Mouse (Mus musculus): Measurements from ENCODE around the gene Dbn1.
"Not testable (repeated sequence)": the region's sequence is repeated elsewhere in the genome, so short reads cannot be mapped to it uniquely, and the experiment has no call there.

The Dbn1 gene

GRCm38 (mm10) chr13:55449679-55450441 is 38.1 kb downstream of the Dbn1 start:
- DNase-seq, result peak in 1 of 2 experiments; percentile 15

- DNase-seq, result peak in 1 of 2 experiments; percentile 19
These were observed 38.7 kb downstream of the Dbn1 start for GRCm38 (mm10) chr13:55449205-55449604.

GRCm38 (mm10) chr13:55448131-55448530 is 39.8 kb downstream of the Dbn1 start:
- no peak for DNase-seq

- no peak for DNase-seq
These were observed 40.4 kb downstream of the Dbn1 start for GRCm38 (mm10) chr13:55447543-55447943.

GRCm38 (mm10) chr13:55446483-55447105 is 41.3 kb downstream of the Dbn1 start:
- DNase-seq, result no peak

GRCm38 (mm10) chr13:55445361-55446091 is 42.4 kb downstream of the Dbn1 start:
- DNase-seq, result no peak

GRCm38 (mm10) chr13:55444937-55445315 is 43.0 kb downstream of the Dbn1 start, which contains the start of gene Grk6:
Grk6 (plus strand) TSS chr13:55445072.
- DNase-seq, result peak; percentile 99 to 100

GRCm38 (mm10) chr13:55444286-55444936 is 43.5 kb downstream of the Dbn1 start:
- DNase-seq, result no peak

GRCm38 (mm10) chr13:55443799-55444285 is 44.1 kb downstream of the Dbn1 start:
- no peak for DNase-seq

GRCm38 (mm10) chr13:55437111-55437629 is 50.7 kb downstream of the Dbn1 start:
- DNase-seq, result not testable (repeated sequence)

- no peak for DNase-seq
These were observed 55.8 kb downstream of the Dbn1 start for GRCm38 (mm10) chr13:55431889-55432685.

- DNase-seq, result no peak
These were observed 57.3 kb downstream of the Dbn1 start for GRCm38 (mm10) chr13:55430566-55430965.

GRCm38 (mm10) chr13:55429226-55429888 is 58.6 kb downstream of the Dbn1 start:
- DNase-seq, result no peak

- DNase-seq, result no peak
These were observed 61.3 kb downstream of the Dbn1 start, which contains the start of gene F12 for GRCm38 (mm10) chr13:55426613-55427012. F12 (minus strand) TSS chr13:55426793.
